In the genomic region with DNA sequence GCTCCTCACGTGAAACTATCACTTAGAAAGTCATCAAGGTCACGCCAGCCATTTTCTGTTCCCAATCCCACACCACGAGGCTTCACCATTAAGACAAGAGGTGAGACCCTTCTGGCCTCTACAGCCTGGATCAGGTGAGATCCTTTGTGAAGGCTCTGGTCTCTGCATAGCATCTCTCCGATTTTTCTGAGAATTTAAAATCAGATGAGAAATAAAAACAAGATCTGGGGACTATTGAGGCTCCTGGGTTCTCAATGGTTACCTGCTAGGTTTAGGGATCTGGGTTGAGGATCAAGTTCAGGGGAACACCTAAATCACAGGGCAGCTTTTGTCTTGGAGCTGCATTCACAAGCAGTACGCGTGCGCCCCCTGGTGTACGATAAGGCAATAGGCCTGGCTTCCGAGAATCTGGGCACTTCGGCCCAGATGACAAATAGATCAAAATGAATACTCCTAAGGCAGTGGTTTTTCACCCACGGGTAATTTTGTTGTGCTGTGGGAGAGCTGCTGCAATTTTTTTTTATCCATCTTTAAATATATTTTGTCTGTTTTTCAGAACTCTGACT, we compare ENCODE assay signal across 10 mouse cellular contexts. TPM values are rescaled to one million over a fixed set of nuclear protein-coding genes. Genes with fewer than 3 reads are reported as not detected.
DNase-seq lines count a peak whose midpoint lies in the region; ATAC-seq and TF ChIP-seq lines count a peak whose summit lies in the region.
"Had no signal": no experiment of that assay in that cellular context is flagged by ENCODE, and none has a peak within 500 bp of the region (broad histone marks: within the 10 kb centered on the region; RNA-seq: fewer than 3 reads in every experiment).

No protein-coding gene starts in this region.

- peak; percentile 99 for TF ChIP-seq CTCF in brain, embryonic 14.5 days (IDR thresholded peaks at IDR 0.05; ENCODE audit: borderline replicate concordance, extremely low read depth, insufficient read depth, insufficient read length)
- TF ChIP-seq CTCF in liver, embryonic 14.5 days (IDR thresholded peaks at IDR 0.05; ENCODE audit: low read depth) = peak; percentile 95

- 0 out of 2 replicates have a peak, but pooled peaks cover under 1% of the 10 kb centered on the region for H3K36me3 ChIP-seq in midbrain, embryonic 14.5 days (ENCODE audit: control insufficient read depth, insufficient read depth, low read length)
- no peaks in the 10 kb centered on the region for H3K36me3 ChIP-seq in midbrain, embryonic 16.5 days (ENCODE audit: control insufficient read depth, insufficient read depth, low read length)
- no peaks in the 10 kb centered on the region for H3K36me3 ChIP-seq in forebrain, embryonic 16.5 days (ENCODE audit: control insufficient read depth, insufficient read depth)
- H3K36me3 ChIP-seq in liver, embryonic 14.5 days (replicated peaks; ENCODE audit: control insufficient read depth, insufficient read depth, low read depth) = no peaks in the 10 kb centered on the region
- H3K36me3 ChIP-seq: stomach, embryonic 15.5 days had no signal

- H3K27me3 ChIP-seq in midbrain, embryonic 14.5 days (ENCODE audit: control insufficient read depth, insufficient read depth, low read length) = no peaks in the 10 kb centered on the region
- no peaks in the 10 kb centered on the region for H3K27me3 ChIP-seq in midbrain, embryonic 16.5 days (ENCODE audit: control insufficient read depth, insufficient read depth, low read depth, low read length)
- no peaks in the 10 kb centered on the region for H3K27me3 ChIP-seq in forebrain, embryonic 16.5 days (replicated peaks; ENCODE audit: control insufficient read depth, insufficient read depth, low read length)
- H3K27me3 ChIP-seq in liver, embryonic 14.5 days (ENCODE audit: control insufficient read depth, insufficient read depth, low read length) = peaks cover 41% of the 10 kb centered on the region
- H3K27me3 ChIP-seq: stomach, embryonic 15.5 days had no signal

- 13% methylated on average over 11 of the region's 11 CpGs for WGBS in midbrain, embryonic 14.5 days
- 11% methylated on average over 11 of the region's 11 CpGs for WGBS in midbrain, embryonic 16.5 days
- WGBS in forebrain, embryonic 16.5 days = 9% methylated on average over 11 of the region's 11 CpGs
- 5% methylated on average over 11 of the region's 11 CpGs for WGBS in liver, embryonic 14.5 days (ENCODE audit: insufficient replicate concordance)

- H3K4me2 ChIP-seq in midbrain, embryonic 14.5 days (ENCODE audit: low read length) = no peak overlapping the region
- no peak overlapping the region for H3K4me2 ChIP-seq in midbrain, embryonic 16.5 days (ENCODE audit: low read length)
- no peak overlapping the region for H3K4me2 ChIP-seq in forebrain, embryonic 16.5 days (ENCODE audit: low read length)
- no peak overlapping the region for H3K4me2 ChIP-seq in liver, embryonic 14.5 days (ENCODE audit: low read depth)
- H3K4me2 ChIP-seq: heart, embryonic 13.5 days; stomach, embryonic 15.5 days had no signal

- H3K4me3 ChIP-seq in midbrain, embryonic 14.5 days (replicated peaks; ENCODE audit: low read depth, low read length) = no peak overlapping the region
- no peak overlapping the region for H3K4me3 ChIP-seq in midbrain, embryonic 16.5 days (ENCODE audit: low read depth, low read length)
- no peak overlapping the region for H3K4me3 ChIP-seq in forebrain, embryonic 16.5 days (replicated peaks; ENCODE audit: low read length)
- no peak overlapping the region for H3K4me3 ChIP-seq in liver, embryonic 14.5 days (ENCODE audit: insufficient read depth in 1 of 2, low read depth in 2 of 2, low read length in 2 of 2)
- H3K4me3 ChIP-seq: heart, embryonic 13.5 days; stomach, embryonic 15.5 days had no signal

- DNase-seq in midbrain, embryonic 14.5 days = peak; percentile 94
- DNase-seq in brain, embryonic 14.5 days (ENCODE audit: low read depth) = peak; percentile 93
- peak; percentile 84 for DNase-seq in kidney, postnatal 14 days
- DNase-seq in liver, embryonic 14.5 days (ENCODE audit: low read depth in 3 of 3, low spot score in 3 of 3) = peak; percentile 35 to 43 (median 42)
- peak; percentile 82 to 84 for DNase-seq in right cerebral cortex, adult 2 months (ENCODE audit: low spot score in 2 of 2)
- DNase-seq in urinary bladder, adult 2 months (ENCODE audit: low spot score) = peak; percentile 72

- no peak for TF ChIP-seq POLR2A in brain, embryonic 14.5 days (IDR thresholded peaks at IDR 0.05; ENCODE audit: borderline replicate concordance, extremely low read depth, insufficient read depth, insufficient read length, poor library complexity, severe bottlenecking)

- no peak for ATAC-seq in midbrain, embryonic 14.5 days (ENCODE audit: low FRiP score, low TSS enrichment)
- ATAC-seq in midbrain, embryonic 16.5 days = no peak
- no peak for ATAC-seq in forebrain, embryonic 16.5 days
- no peak for ATAC-seq in liver, embryonic 14.5 days (ENCODE audit: insufficient read depth)

- no peaks in the 10 kb centered on the region for H3K9me3 ChIP-seq in midbrain, embryonic 14.5 days (ENCODE audit: control insufficient read depth, low read length)
- no peaks in the 10 kb centered on the region for H3K9me3 ChIP-seq in midbrain, embryonic 16.5 days (replicated peaks; ENCODE audit: control insufficient read depth, low read length, poor library complexity, severe bottlenecking)
- no peaks in the 10 kb centered on the region for H3K9me3 ChIP-seq in forebrain, embryonic 16.5 days (ENCODE audit: control insufficient read depth, low read length)
- no peaks in the 10 kb centered on the region for H3K9me3 ChIP-seq in liver, embryonic 14.5 days (ENCODE audit: control insufficient read depth, low read length)
- H3K9me3 ChIP-seq: heart, embryonic 13.5 days; stomach, embryonic 15.5 days had no signal

- no peak for TF ChIP-seq EP300 in liver, embryonic 14.5 days (IDR thresholded peaks at IDR 0.05; ENCODE audit: low read depth)

- peaks cover 25% of the 10 kb centered on the region for H3K4me1 ChIP-seq in midbrain, embryonic 14.5 days (ENCODE audit: control insufficient read depth, insufficient read depth, low read length)
- peaks cover 21% of the 10 kb centered on the region for H3K4me1 ChIP-seq in midbrain, embryonic 16.5 days (ENCODE audit: control insufficient read depth, insufficient read depth, low read length)
- peaks cover 22% of the 10 kb centered on the region for H3K4me1 ChIP-seq in forebrain, embryonic 16.5 days (replicated peaks; ENCODE audit: control insufficient read depth, insufficient read depth, low read length)
- H3K4me1 ChIP-seq in liver, embryonic 14.5 days (replicated peaks; ENCODE audit: control insufficient read depth in 2 of 2, insufficient read depth in 2 of 2, low read length in 1 of 2) = no peaks in the 10 kb centered on the region; a peak in 1 of 4 replicates

- no peak overlapping the region for H3K27ac ChIP-seq in midbrain, embryonic 14.5 days (replicated peaks; ENCODE audit: low read depth, low read length)
- no peak overlapping the region for H3K27ac ChIP-seq in midbrain, embryonic 16.5 days (ENCODE audit: low read length)
- H3K27ac ChIP-seq in forebrain, embryonic 16.5 days (ENCODE audit: low read length) = no peak overlapping the region
- no peak overlapping the region for H3K27ac ChIP-seq in liver, embryonic 14.5 days
- H3K27ac ChIP-seq: heart, embryonic 13.5 days; stomach, embryonic 15.5 days had no signal

- no peak overlapping the region for H3K9ac ChIP-seq in midbrain, embryonic 14.5 days (replicated peaks; ENCODE audit: low read length)
- no peak overlapping the region for H3K9ac ChIP-seq in midbrain, embryonic 16.5 days (ENCODE audit: low read depth, low read length)
- H3K9ac ChIP-seq in forebrain, embryonic 16.5 days (replicated peaks; ENCODE audit: low read depth, low read length) = 0 out of 2 replicates have a peak overlapping the region, but pooled peaks have one; percentile 7
- no peak overlapping the region for H3K9ac ChIP-seq in liver, embryonic 14.5 days (replicated peaks)
- H3K9ac ChIP-seq: heart, embryonic 13.5 days; stomach, embryonic 15.5 days had no signal

RNA-seq across cellular contexts. Expression of a gene that starts 1.6 kb away (rescaled TPM):
- 69.5 and 73.4 TPM in 2 replicates for polyA plus RNA-seq in midbrain, embryonic 14.5 days (2014; fragmentation: Nextera tagmentation; extraction: Ambion mirVana)
- polyA plus RNA-seq in midbrain, embryonic 16.5 days (2015; fragmentation: Nextera tagmentation; extraction: Ambion mirVana) = 78.9 and 85.5 TPM in 2 replicates
- polyA plus RNA-seq in brain, embryonic 14.5 days (2012; rRNA removed) = 99.7 and 154 TPM in 2 replicates
- 77.0 and 81.6 TPM in 2 replicates for polyA plus RNA-seq in forebrain, embryonic 16.5 days (2015; fragmentation: Nextera tagmentation; extraction: Ambion mirVana)
- 7.4 and 8.4 TPM in 2 replicates for polyA plus RNA-seq in liver, embryonic 14.5 days (2012; rRNA removed)
- polyA plus RNA-seq in liver, embryonic 14.5 days (2014; fragmentation: Nextera tagmentation; extraction: Ambion mirVana) = 5.6 and 7.3 TPM in 2 replicates
- 67.7 and 98.4 TPM in 2 replicates for polyA plus RNA-seq in urinary bladder, adult 2 months (2012; rRNA removed)

Comparison
In these comparisons a context has a peak if more than half of its experiments do, and no peak if none do; other contexts are left out.
1. DNase-seq: peak in every context shown above with its lines; median percentile 94 in midbrain, embryonic 14.5 days; 93 in brain, embryonic 14.5 days; 84 in kidney, postnatal 14 days; 83 in right cerebral cortex, adult 2 months; 72 in urinary bladder, adult 2 months; 42 in liver, embryonic 14.5 days.